Mouse (Mus musculus) midbrain, embryonic 14.5 days (tissue): ENCODE results near the gene Creld1. TPM values are rescaled to one million over a fixed set of nuclear protein-coding genes. Genes with fewer than 3 reads are reported as not detected.

ENCODE experiments used
- ATAC-seq: fragments of 200-750 bp; cut with Nextera tagmentation; 2 replicates; pipeline ENCODE4 v1.8.0; 2017; ENCODE audit warnings: moderate number of reproducible peaks, moderate library complexity; ENCODE audit not compliant: low FRiP score, low TSS enrichment
- DNase-seq: peaks from one replicate; pipeline ENCODE4 v3.0.0-alpha.2; 2015
- H3K27ac ChIP-seq: fragments of 300-500 bp; sonication (generic); replicated peaks from 2 replicates; pipeline ENCODE4 v1.5.1; 2014; ENCODE audit warnings: mild to moderate bottlenecking, low read depth, low read length, moderate library complexity
- H3K27me3 ChIP-seq: fragments of 300-500 bp; sonication (generic); 2 replicates; pipeline ENCODE4 v1.6.1; 2014; ENCODE audit warnings: low read length, control low read depth, mixed read lengths; ENCODE audit not compliant: control insufficient read depth, insufficient read depth
- H3K36me3 ChIP-seq: fragments of 300-500 bp; sonication (generic); 2 replicates; pipeline ENCODE4 v1.6.1; 2014; ENCODE audit warnings: low read length, control low read depth; ENCODE audit not compliant: control insufficient read depth, insufficient read depth
- H3K4me1 ChIP-seq: fragments of 300-500 bp; sonication (generic); 2 replicates; pipeline ENCODE4 v1.6.1; 2014; ENCODE audit warnings: mild to moderate bottlenecking, antibody characterized with exemption, low read length, control low read depth; ENCODE audit not compliant: control insufficient read depth, insufficient read depth
- H3K4me2 ChIP-seq: fragments of 300-500 bp; sonication (generic); 2 replicates; pipeline ENCODE4 v1.6.1; 2014; ENCODE audit warnings: mild to moderate bottlenecking, low read length, moderate library complexity
- H3K4me3 ChIP-seq: fragments of 300-500 bp; sonication (generic); replicated peaks from 2 replicates; pipeline ENCODE4 v1.5.1; 2014; ENCODE audit warnings: low read depth, low read length
- H3K9ac ChIP-seq: fragments of 300-500 bp; sonication (generic); replicated peaks from 2 replicates; pipeline ENCODE4 v1.6.1; 2014; ENCODE audit warnings: mild to moderate bottlenecking, low read length, moderate library complexity
- H3K9me3 ChIP-seq: fragments of 300-500 bp; sonication (generic); 2 replicates; pipeline ENCODE4 v1.6.1; 2016; ENCODE audit warnings: low read length, control low read depth, mixed read lengths; ENCODE audit not compliant: control insufficient read depth
- WGBS: fragments of 180-500 bp; shearing (Covaris S2); extraction: QIAGEN DNeasy Blood & Tissue Kit; methylation state at CpG from one replicate; pipeline ENCODE4 v1.1.7; 2014; 5-methylcytosine and 5-hydroxymethylcytosine counted together
- polyA plus RNA-seq: library from polyadenylated mRNA; unstranded; fragments of >200 nt; fragmentation: Nextera tagmentation; extraction: Ambion mirVana; gene quantifications from 2 replicates; pipeline ENCODE4 v1.2.1, GENCODE M21; 2014

Creld1 gene
- polyA plus RNA-seq, 1 experiment from 2014 or later: 51.1 TPM

DNA sequence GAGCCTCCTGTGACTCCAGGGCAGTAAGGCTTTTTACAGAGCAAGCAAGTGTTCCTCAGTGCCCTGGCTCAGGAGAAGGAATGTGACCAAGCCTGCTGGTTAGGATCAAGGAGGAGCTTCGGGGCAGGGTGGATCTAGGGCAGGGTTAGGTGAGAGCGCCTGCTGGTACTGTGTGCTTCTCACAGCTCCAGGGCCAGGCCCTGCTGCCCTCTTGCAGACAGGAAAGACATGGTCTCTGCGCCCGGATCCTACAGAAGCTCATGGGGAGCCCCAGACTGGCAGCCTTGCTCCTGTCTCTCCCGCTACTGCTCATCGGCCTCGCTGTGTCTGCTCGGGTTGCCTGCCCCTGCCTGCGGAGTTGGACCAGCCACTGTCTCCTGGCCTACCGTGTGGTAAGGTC lies 24.5 kb upstream of the Creld1 start:
- no peak overlapping the region for H3K9ac ChIP-seq

GRCm38 (mm10) chr6:113464040-113464439 lies 19.1 kb upstream of the Creld1 start:
- Histone ChIP-seq H3K4me1 (no peaks in the 10 kb centered on the region), H3K27me3 (no peaks in the 10 kb centered on the region), H3K4me2 (no peak overlapping the region), H3K36me3 (no peaks in the 10 kb centered on the region), H3K9me3 (no peaks in the 10 kb centered on the region), H3K9ac (no peak overlapping the region), H3K27ac (no peak overlapping the region), H3K4me3 (no peak overlapping the region)
- 71% methylated on average over 7 of the region's 7 CpGs for WGBS
- DNase-seq (no peak), ATAC-seq (no peak)

More for the DNA sequence above, 24.5 kb upstream of the Creld1 start:
- 69% methylated on average over 10 of the region's 10 CpGs for WGBS
- no peaks in the 10 kb centered on the region for H3K27me3 ChIP-seq
- no peaks in the 10 kb centered on the region for H3K4me1 ChIP-seq
- no peaks in the 10 kb centered on the region for H3K36me3 ChIP-seq
- H3K4me2 ChIP-seq: no peak overlapping the region
- no peak overlapping the region for H3K27ac ChIP-seq
- ATAC-seq (no peak), DNase-seq (no peak)
- no peak overlapping the region for H3K4me3 ChIP-seq
- H3K9me3 ChIP-seq: no peaks in the 10 kb centered on the region

- ATAC-seq: no peak
- no peaks in the 10 kb centered on the region for H3K36me3 ChIP-seq
- WGBS: 55% methylated on average over 5 of the region's 5 CpGs
- no peak for DNase-seq
- no peak overlapping the region for H3K27ac ChIP-seq
- no peak overlapping the region for H3K4me3 ChIP-seq
- no peaks in the 10 kb centered on the region for H3K9me3 ChIP-seq
- H3K27me3 ChIP-seq: peaks cover 14% of the 10 kb centered on the region
- H3K9ac ChIP-seq: no peak overlapping the region
- H3K4me1 ChIP-seq: peaks cover 7% of the 10 kb centered on the region
- H3K4me2 ChIP-seq: no peak overlapping the region
Measured at GRCm38 (mm10) chr6:113465602-113466001, 17.5 kb upstream of the Creld1 start.

DNA sequence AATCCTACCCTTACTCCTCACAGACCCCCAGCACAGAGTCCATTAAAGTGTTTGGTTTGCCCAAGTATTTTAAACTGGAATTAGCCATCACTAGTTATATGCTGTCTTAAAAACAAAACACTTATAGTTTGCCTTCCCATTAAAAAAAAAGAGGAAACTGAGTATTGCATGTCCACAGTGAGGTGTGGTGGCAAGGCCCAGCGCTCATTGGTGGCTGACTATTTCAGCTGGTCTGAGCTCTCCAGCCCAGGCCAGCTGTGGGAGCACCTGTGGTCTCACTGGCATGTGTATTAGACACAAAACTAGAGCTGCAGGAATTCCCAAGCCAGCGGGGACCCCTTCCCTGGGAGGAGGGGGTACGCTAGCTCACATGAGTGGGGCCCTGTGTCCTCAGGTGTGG lies 14.6 kb upstream of the Creld1 start:
- Histone ChIP-seq H3K27me3 (peaks cover 20% of the 10 kb centered on the region), H3K36me3 (no peaks in the 10 kb centered on the region), H3K4me2 (no peak overlapping the region), H3K9ac (no peak overlapping the region), H3K9me3 (no peaks in the 10 kb centered on the region), H3K27ac (no peak overlapping the region), H3K4me1 (peaks cover 7% of the 10 kb centered on the region), H3K4me3 (no peak overlapping the region)
- WGBS: 76% methylated on average over 3 of the region's 3 CpGs
- no peak for ATAC-seq
- DNase-seq: no peak

- Histone ChIP-seq H3K4me1 (peaks cover 7% of the 10 kb centered on the region), H3K9ac (0 out of 2 replicates have a peak overlapping the region, but pooled peaks have one; percentile 23), H3K9me3 (no peaks in the 10 kb centered on the region), H3K4me2 (peak overlapping the region; percentile 59), H3K27ac (no peak overlapping the region), H3K4me3 (peak overlapping the region; percentile 32), H3K27me3 (peaks cover 20% of the 10 kb centered on the region), H3K36me3 (no peaks in the 10 kb centered on the region)
- DNase-seq (peak; percentile 83), ATAC-seq (peak; percentile 69; the same call in 1 of the 2 replicates)
- WGBS: 10% methylated on average over 9 of the region's 9 CpGs
Measured at GRCm38 (mm10) chr6:113469021-113469420, 14.1 kb upstream of the Creld1 start.

DNA sequence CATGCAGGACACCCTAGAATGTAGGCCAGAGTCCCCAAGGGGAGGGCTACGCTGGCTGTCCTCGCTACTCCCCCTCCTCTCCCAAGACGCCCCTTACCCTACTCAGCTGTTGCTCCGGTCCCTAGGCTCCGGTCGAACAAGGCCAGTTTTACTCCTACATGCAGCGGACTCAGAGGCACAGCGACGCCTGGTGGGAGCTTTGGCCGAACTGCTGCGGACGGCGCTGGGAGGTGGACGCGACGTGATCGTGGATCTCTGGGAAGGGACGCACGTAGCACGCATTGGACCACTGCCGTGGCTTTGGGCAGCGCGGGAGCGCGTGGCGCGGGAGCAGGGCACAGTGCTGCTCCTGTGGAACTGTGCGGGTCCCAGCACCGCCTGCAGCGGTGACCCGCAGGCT lies 13.7 kb upstream of the Creld1 start:
- H3K27ac ChIP-seq: no peak overlapping the region
- under 1% methylated on average over 31 of the region's 31 CpGs for WGBS
- peak overlapping the region; percentile 23; the same call in 1 of the 2 replicates for H3K9ac ChIP-seq
- H3K27me3 ChIP-seq: peaks cover 20% of the 10 kb centered on the region
- H3K4me2 ChIP-seq: peak overlapping the region; percentile 59
- peak overlapping the region; percentile 32 for H3K4me3 ChIP-seq
- peak; percentile 83 for DNase-seq
- no peaks in the 10 kb centered on the region for H3K36me3 ChIP-seq
- no peaks in the 10 kb centered on the region for H3K9me3 ChIP-seq
- peak; percentile 59 for ATAC-seq
- H3K4me1 ChIP-seq: peaks cover 7% of the 10 kb centered on the region

DNA sequence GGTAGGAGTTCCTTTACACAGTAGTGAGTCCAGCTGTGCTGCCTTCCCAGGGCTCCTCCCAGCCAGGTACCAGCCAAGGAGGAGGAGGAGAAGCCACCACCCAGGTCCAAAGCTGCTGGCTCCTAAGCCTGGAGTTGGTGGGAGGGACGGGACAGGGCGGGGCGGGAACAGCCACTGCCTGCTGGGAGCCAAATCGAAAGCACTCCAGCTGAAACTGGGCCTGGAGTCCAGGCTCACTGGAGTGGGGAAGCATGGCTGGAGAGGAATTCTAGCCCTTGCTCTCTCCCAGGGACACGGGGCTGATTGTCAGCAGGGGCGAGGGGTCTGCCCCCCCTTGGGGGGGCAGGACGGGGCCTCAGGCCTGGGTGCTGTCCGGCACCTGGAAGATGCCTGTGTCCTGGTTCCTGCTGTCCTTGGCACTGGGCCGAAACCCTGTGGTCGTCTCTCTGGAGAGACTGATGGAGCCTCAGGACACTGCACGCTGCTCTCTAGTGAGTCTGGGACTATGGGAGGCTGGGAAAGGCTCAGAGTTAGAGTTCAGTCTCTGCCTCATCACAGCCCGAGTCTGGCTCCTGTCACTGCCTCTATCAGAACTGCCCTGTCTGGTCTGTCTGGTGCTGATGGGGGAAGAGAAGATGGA lies 11.7 kb upstream of the Creld1 start, which contains the start of gene Il17rc:
Gene Il17rc, plus strand, starts transcription at position 131 of the 640 bp plus-strand sequence.
- DNase-seq: no peak
- WGBS: 17% methylated on average over 12 of the region's 12 CpGs
- Histone ChIP-seq H3K4me1 (peaks cover 7% of the 10 kb centered on the region), H3K9ac (no peak within 1 kb of the TSS), H3K27ac (no peak within 1 kb of the TSS), H3K36me3 (no peaks in the 10 kb centered on the region), H3K9me3 (no peaks in the 10 kb centered on the region), H3K4me3 (no peak within 1 kb of the TSS), H3K27me3 (peaks cover 20% of the 10 kb centered on the region), H3K4me2 (no peak within 1 kb of the TSS; the same call in 1 of the 2 replicates)
- no peak for ATAC-seq

DNA sequence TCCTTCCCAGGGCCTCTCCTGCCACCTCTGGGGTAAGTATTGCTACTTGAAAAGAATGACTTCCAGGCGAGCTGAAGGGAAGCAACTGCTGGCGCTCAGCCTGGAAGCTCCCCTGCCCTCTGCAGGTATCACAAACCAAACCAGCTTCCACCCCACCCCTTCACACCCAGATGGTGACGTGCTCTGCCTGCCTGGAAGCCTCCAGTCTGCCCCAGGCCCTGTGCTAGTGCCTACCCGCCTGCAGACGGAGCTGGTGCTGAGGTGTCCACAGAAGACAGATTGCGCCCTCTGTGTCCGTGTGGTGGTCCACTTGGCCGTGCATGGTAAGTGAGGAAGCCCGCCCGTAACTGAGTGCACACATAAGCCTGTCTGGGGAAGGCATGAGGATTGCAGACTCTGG lies 11.0 kb upstream of the Creld1 start:
- no peak for ATAC-seq
- Histone ChIP-seq H3K27me3 (peaks cover 20% of the 10 kb centered on the region), H3K9ac (no peak overlapping the region), H3K27ac (no peak overlapping the region), H3K4me2 (no peak overlapping the region), H3K36me3 (no peaks in the 10 kb centered on the region), H3K4me3 (no peak overlapping the region), H3K9me3 (no peaks in the 10 kb centered on the region), H3K4me1 (peaks cover 7% of the 10 kb centered on the region)
- no peak for DNase-seq
- WGBS: 64% methylated on average over 10 of the region's 10 CpGs

- Histone ChIP-seq H3K27ac (no peak overlapping the region), H3K9ac (no peak overlapping the region), H3K9me3 (no peaks in the 10 kb centered on the region), H3K36me3 (no peaks in the 10 kb centered on the region), H3K27me3 (peaks cover 20% of the 10 kb centered on the region), H3K4me2 (no peak overlapping the region), H3K4me1 (peaks cover 7% of the 10 kb centered on the region), H3K4me3 (no peak overlapping the region)
- ATAC-seq (no peak), DNase-seq (no peak)
- WGBS: 82% methylated on average over 2 of the region's 2 CpGs
Measured at GRCm38 (mm10) chr6:113473246-113473645, 9.9 kb upstream of the Creld1 start.
